Mouse (Mus musculus): ENCODE data around the gene Cacng5.

Gene Cacng5

DNA sequence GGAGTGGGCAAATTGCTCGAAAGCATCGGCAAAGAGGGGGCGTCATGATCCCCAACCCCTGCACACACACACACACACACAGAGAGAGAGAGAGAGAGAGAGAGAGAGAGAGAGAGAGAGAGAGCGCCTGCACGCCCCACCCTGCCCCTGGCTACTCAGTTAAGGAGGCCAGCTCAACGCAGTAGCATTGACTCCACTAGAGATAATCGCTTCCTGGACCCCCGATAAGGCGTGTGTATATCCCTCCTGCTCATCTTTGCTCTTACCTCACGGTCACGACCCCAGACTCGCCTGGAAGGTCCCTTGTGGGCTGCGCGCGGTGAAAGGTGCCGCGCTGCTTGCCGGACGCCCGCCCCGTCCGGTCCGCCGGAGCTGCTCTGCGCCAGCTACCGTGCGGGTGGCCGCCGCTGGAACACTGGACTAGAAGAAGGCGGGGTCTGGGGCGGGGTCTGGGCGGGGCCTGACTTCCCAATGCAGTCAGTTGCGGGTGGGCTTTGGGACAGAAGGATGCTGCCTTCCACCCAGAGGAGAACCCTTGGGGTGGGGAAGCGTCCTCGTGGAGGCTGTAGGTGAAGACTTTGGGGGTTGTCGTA, at the start of gene Cacng5:
Cacng5 (minus strand) TSS at position 422 of the 593 bp plus-strand sequence.
- DNase-seq (ENCODE audit: low spot score in 2 of 2): no peak

GRCm38 (mm10) chr11:107957566-107958350, 42.9 kb upstream of the Cacng5 start:
- no peak for DNase-seq (ENCODE audit: low spot score in 2 of 2)

DNA sequence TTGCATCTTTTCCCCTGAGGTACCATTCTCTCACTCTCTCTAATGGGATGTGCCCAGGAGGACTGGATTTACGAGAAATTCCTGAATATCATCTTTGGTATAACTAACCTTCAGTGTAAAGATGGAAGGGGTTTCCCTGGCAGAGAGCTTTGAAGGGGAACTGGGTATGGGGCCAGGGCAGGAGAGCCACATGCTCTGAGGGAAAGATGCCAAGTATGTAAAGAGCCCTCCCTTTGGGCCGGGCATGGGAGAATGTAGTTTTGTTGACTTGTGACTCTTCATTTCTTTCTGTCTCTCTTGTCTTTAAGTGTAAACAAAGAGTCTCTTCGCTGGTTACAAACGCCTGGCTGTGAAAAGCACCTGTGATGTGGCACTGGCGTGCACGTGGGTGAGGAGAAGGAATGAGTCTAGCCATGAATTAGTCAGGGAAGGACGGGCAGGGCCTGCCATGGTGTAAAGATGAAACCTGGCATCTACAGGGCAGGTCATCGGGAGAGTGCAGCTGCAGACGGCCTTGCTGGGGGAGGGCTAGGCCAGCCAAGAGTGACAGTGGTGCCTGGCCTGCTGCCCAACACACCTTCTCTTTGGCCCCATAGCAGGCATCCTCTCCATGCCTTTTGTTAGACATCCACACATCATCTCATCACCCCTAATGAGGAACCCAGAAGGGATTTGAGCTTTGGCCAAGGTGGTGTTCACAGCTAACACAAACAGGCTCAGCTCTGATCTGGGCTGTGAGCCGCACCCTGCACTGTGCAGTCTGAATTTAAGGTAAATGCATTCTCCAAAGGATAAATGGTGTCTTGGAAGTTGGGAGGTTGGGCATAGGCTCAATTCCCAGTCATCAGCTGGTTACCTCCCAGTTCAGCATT, 40.6 kb upstream of the Cacng5 start:
- no peak for DNase-seq (ENCODE audit: low spot score in 2 of 2)

GRCm38 (mm10) chr11:107951431-107951830, 36.6 kb upstream of the Cacng5 start:
- DNase-seq (ENCODE audit: low spot score in 2 of 2): no peak

GRCm38 (mm10) chr11:107950658-107951057, 35.8 kb upstream of the Cacng5 start:
- no peak for DNase-seq (ENCODE audit: low spot score in 2 of 2)

DNA sequence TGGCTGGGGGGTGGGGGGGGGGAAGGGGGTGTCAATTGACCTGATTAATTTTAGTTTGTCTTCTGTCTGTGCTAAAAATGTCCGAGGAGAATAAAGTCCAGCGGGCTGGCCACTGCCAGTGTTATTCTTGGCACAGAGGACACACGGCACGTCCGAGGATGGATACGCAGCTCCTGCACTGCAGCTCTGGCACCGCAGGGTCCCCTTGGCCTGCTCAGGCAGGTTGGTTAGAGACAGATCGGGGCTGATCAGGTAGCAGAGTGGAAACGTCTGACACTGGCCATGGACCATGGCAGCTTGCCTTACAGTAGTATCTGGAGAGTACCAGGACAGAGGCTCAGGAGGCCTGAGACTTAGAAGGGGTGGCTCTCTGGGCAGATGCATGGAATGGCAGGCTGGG, 35.4 kb upstream of the Cacng5 start:
- no peak for DNase-seq (ENCODE audit: low spot score in 2 of 2)

DNA sequence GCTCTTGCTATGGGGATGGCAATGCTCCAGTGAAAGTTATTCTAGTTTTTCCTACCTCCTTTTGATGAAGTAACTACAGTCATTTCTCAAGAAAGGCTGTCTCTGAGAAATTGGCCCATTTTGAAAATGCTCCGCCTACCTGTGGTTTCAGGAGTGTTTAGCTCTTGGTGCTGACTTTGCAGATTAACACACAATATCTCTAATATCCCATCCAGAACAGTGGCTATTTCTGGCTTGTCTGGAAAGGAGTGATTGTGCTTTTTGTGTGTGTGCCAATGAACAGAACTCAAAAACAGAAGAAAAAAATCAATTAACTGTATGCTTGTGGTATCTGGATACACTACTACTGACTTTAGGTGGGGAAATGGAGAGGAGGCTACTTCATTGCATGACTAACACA, 33.1 kb upstream of the Cacng5 start:
- no peak for DNase-seq (ENCODE audit: low spot score in 2 of 2)

DNA sequence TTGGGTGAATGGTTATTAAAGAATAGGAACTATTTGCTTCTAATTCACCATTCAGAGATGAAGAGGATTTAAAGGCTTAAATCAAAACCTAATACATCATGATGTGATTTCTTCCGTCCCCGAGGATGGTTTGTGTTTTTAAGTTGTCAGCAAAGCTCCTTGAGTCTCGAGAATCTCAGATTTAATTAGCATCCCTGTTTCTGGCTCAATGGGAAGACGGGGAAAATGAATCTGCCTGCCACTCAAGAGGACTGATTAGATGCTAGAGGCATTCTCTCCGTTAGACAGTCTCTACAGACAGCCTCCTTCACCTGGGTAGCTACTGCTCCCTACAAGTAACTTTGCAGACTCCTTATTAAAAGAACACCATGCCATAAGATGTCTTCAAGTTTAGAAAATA, 32.0 kb upstream of the Cacng5 start:
- no peak for DNase-seq (ENCODE audit: low spot score in 2 of 2)

DNA sequence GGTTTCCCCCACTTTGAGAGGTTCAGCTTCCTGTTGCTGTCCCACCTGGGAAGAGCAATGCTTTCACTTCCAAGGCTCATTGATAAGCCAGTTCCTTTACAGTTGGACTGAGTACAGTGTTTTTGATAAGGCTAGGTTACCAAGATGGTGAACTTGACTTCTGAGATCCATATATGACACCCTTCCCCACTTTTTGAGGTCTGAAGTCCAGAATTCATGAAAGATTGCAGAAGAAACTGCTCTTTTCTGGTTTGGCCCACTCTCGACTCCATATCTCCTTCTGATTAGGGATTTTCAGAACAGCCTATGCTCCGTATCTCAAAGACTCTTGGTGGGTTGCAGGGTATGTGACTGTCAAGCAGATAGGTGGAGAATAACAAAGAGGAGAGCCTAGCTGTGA, 22.1 kb upstream of the Cacng5 start:
- no peak for DNase-seq (ENCODE audit: low spot score in 2 of 2)

- no peak for DNase-seq (ENCODE audit: low spot score in 2 of 2)
These were observed 16.9 kb upstream of the Cacng5 start for GRCm38 (mm10) chr11:107931721-107932120.

- no peak for DNase-seq (ENCODE audit: low spot score in 2 of 2)
These were observed 16.4 kb upstream of the Cacng5 start for GRCm38 (mm10) chr11:107931288-107931687.

GRCm38 (mm10) chr11:107929712-107930111, 14.9 kb upstream of the Cacng5 start:
- no peak for DNase-seq (ENCODE audit: low spot score in 2 of 2)

DNA sequence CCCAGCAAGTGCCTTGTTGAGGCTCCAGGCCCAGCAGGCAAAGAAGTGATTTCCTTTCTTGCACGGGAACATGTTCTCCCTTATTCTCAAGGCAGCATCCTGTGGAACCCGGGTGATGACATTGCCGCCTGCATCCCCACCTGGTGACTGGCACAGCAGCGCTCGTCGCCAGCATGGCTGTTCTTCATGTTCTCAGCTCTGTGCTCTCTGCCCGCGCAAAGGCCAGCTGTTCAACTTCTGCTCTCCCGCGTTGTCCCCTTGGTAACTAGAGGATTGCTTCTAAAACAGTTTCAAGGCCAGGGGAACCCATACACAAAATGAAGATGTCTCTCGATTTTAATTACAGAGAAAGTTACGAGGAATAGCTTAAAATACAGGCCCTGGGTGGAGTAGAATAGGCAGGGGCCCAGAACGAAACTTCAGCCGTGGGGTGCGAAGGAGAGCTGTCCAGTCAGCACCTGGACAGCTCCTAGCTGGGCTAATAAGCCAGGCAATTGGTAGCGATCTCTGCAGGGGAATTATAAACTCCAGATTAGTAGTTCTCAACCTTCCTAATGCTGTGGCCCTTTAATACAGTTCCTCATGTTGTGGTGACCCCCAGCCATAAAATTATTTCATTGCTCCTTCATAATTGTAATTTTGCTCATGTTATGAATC, 5.1 kb upstream of the Cacng5 start:
- no peak for DNase-seq (ENCODE audit: low spot score in 2 of 2)

DNA sequence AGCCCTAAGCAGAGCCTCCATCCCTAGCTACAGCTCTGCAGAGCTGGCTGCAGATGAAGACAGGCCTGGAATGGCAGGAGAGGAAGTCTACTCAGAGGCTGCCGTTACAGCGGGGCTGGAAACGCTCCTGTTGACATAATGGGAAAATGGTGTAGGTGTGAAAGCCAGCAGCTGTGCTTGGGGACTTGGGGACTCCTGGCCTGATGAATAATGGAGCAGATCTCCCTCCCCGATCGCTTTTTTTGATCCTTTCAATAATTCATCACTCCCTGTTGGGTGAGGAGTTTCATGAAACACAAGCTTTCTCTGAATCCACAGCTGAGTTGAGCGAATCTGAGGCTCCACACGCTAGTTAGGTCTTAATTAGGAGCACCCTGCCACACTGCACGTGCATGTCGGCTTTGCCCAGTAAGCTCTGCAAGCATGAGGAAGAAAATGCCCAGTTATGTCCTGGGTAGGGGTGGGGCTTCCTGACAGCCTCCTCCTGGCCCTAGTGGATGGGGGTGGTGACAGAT, 2.9 kb upstream of the Cacng5 start:
- no peak for DNase-seq (ENCODE audit: low spot score in 2 of 2)

DNA sequence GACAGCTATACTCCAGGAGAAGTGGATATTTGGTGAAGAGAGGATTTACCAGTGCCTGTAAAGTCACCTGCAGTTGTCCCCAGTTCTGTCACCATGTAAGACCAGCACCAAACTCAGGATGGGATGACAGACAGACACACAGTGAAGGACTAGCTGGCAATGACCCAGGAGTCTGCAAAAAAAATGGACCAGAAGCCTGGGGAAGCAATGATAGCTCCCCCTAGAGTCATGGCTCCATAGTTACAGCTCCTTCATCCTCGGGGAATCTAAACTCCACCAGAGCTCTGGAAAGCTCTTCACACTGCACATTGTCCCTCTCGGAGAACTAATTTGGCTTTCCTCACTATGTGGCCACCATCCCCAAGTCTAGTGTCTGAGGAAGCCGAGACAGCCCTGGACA, 1.5 kb downstream of the Cacng5 start:
- DNase-seq (ENCODE audit: low spot score in 2 of 2): no peak

DNA sequence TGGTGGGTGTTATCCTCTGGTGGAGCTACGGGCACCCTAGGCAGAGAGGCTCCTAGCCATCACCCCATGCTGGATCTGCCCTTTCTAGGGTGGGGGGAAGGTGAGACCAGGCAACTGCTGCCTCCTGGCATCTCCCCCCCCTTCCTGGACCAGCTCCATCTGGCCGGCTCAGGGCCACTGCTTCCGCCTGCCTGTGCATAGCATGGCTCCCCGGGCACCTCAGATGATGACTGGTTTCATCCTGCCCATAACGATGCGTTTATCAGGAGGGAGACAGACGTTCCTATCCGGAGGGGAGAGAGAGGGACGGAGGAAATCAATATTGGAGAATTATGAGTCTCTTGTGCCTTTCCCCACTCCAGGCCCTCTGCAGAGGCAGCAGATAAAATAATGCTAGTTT, 9.5 kb downstream of the Cacng5 start:
- no peak for DNase-seq (ENCODE audit: low spot score in 2 of 2)

GRCm38 (mm10) chr11:107903966-107904605, 10.8 kb downstream of the Cacng5 start:
- no peak for DNase-seq (ENCODE audit: low spot score in 2 of 2)

DNA sequence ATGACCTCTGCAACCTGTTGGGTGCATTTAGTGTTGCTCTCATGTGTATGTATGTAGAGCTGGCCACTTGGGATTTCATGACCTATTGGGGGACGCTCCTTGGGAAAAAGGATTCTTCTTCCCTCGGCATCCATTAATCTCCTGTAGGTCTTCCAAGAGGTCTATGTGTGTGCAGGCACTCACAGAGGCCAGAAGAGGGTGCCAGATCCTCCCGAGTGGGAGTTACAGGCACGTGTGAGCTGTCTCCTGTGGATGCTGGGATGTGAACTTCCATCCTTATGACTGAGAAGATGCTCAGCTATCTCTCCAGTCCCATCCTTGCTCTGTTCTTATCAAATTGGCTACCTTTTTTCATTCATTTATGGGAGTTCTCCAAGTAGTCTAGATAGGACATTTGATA, 14.4 kb downstream of the Cacng5 start:
- DNase-seq (ENCODE audit: low spot score in 2 of 2): no peak

GRCm38 (mm10) chr11:107898698-107899097, 16.2 kb downstream of the Cacng5 start:
- DNase-seq (ENCODE audit: low spot score in 2 of 2): no peak

DNA sequence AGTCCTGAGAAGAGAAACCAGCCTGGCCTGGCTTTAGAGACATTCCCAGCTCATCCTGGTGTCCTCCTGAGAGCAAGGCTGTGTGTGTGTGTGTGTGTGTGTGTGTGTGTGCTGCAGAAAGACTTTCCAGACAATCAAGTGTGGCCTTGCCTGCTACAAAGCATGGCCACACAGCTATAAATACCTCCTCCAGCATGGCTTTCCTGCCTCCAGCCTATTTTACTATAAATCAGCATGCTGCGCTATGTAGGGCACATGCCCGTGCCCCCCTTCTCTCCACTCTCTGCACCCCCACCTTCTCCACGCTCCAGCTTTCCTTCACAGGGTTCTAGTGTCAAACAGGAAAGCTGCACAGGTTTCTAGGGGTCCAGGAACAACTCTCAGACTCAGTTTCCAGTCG, 19.2 kb downstream of the Cacng5 start:
- no peak for DNase-seq (ENCODE audit: low spot score in 2 of 2)

DNA sequence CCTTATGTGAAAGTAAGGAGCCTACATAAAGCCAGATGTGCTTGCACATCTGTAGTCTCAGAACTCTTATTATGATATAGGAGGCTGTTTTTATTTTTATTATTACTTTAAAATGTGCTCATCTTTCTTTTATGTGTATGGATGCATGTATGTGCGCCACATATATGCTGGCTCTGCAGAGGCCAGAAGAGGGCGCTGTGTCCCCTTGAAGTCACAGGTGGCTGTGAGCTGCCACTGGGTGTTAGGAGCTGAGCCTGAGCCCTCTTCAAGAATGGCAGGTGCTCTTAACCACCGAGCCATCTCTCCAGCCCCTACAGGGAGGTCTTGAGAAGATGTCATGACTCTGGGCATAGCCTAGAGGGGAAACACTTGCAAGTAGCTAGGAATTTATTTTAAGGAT, 23.5 kb downstream of the Cacng5 start:
- DNase-seq (ENCODE audit: low spot score in 2 of 2): no peak
